Mouse (Mus musculus): ENCODE measurements around the gene Mrpl52. TPM values are rescaled to one million over a fixed set of nuclear protein-coding genes. Genes with fewer than 3 reads are reported as not detected.

The Mrpl52 gene
- polyA plus RNA-seq, 1 experiment from 2014 or later: 241 TPM

DNA sequence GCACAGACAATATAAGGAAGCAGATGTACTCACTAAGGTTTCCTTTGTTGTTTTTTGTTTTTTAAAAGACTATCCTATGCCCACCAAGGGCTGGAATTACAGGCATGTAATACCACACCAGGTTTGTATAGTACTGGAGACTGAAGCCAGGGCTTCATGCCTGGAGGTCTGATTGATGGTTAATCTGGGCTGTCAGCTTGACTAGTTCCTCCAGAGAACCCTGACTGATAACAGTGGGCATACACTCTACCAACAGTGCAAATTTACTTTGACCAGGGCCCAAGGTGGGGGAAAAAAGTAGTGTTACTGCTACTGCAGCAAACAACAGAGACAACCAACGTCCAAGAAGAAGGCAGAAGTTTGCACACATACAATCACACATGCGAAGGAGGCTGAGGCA is 44.8 kb downstream of the Mrpl52 start:
- Histone ChIP-seq H3K4me3 (ENCODE audit: low read depth, low read length) (no peak overlapping the region), H3K36me3 (ENCODE audit: control insufficient read depth, insufficient read depth, low read length) (peaks cover 47% of the 10 kb centered on the region), H3K27ac (replicated peaks; ENCODE audit: low read depth, low read length) (no peak overlapping the region), H3K4me2 (ENCODE audit: low read depth, low read length) (no peak overlapping the region), H3K27me3 (replicated peaks; ENCODE audit: control insufficient read depth, insufficient read depth, low read length) (no peaks in the 10 kb centered on the region), H3K9ac (ENCODE audit: low read depth, low read length) (no peak overlapping the region), H3K9me3 (ENCODE audit: control insufficient read depth, low read length) (no peaks in the 10 kb centered on the region), H3K4me1 (ENCODE audit: control insufficient read depth, insufficient read depth, low read length) (peaks cover 9% of the 10 kb centered on the region)
- ATAC-seq (ENCODE audit: low read depth) (no peak), DNase-seq (ENCODE audit: low spot score) (no peak)
- 90% methylated on average over 2 of the region's 2 CpGs for WGBS

DNA sequence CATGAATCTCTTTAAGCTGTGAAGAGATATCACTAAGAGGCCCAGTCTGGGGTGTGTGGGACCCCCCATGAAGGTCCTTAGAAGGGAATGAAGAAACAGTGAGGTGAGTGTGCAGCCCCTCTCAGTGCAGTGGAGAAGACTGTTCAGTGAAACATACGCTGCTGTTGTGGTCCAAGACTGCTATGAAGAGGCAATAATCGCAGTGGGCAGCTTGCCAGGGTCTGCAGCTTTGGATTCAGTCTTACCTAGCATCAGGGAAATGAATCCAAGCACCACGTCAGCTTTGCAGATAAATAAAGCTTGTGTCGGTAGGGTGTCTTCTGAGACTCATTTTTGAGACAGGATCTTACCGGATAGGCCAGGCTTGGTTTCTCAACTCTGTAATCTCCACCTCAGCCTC is 46.0 kb downstream of the Mrpl52 start:
- H3K9me3 ChIP-seq (ENCODE audit: control insufficient read depth, low read length): no peaks in the 10 kb centered on the region
- no peak overlapping the region for H3K4me3 ChIP-seq (ENCODE audit: low read depth, low read length)
- 0 out of 2 replicates have a peak, but pooled peaks cover 10% of the 10 kb centered on the region for H3K27me3 ChIP-seq (replicated peaks; ENCODE audit: control insufficient read depth, insufficient read depth, low read length)
- 58% methylated on average over 5 of the region's 5 CpGs for WGBS
- H3K36me3 ChIP-seq (ENCODE audit: control insufficient read depth, insufficient read depth, low read length): peaks cover 35% of the 10 kb centered on the region
- peak; percentile 84 for DNase-seq (ENCODE audit: low spot score)
- 0 out of 2 replicates have a peak overlapping the region, but pooled peaks have one; percentile 21 for H3K27ac ChIP-seq (replicated peaks; ENCODE audit: low read depth, low read length)
- H3K4me2 ChIP-seq (ENCODE audit: low read depth, low read length): no peak overlapping the region
- H3K9ac ChIP-seq (ENCODE audit: low read depth, low read length): peak overlapping the region; percentile 8; the same call in 1 of the 2 replicates
- H3K4me1 ChIP-seq (ENCODE audit: control insufficient read depth, insufficient read depth, low read length): peaks cover 17% of the 10 kb centered on the region
- ATAC-seq (ENCODE audit: low read depth): 0 out of 2 replicates have a peak, but pooled peaks have one; percentile 14

DNA sequence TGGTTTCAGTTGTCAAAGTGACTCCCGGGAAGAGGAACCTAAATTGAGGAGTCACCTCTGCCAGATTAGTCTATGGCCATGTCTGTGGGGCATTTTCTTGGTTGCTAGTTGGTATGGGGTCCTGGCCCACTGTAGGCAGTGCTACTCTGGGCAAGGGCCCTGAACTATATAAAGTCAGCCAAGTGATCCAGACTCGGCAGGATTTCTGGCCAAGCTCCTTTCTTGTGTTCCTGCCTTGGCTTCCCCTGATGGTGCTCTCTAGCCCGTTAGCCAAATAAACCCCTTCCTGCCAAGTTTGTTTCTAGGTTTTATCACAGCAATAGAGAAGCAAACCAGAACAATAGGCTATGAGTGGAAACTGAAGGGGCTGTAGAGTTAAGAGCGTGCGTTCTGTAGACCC is 48.0 kb downstream of the Mrpl52 start:
- H3K27me3 ChIP-seq (replicated peaks; ENCODE audit: control insufficient read depth, insufficient read depth, low read length): peaks cover 27% of the 10 kb centered on the region
- H3K27ac ChIP-seq (replicated peaks; ENCODE audit: low read depth, low read length): no peak overlapping the region
- 87% methylated on average over 5 of the region's 5 CpGs for whole genome bisulfite sequencing
- no peaks in the 10 kb centered on the region for H3K9me3 ChIP-seq (ENCODE audit: control insufficient read depth, low read length)
- H3K4me2 ChIP-seq (ENCODE audit: low read depth, low read length): no peak overlapping the region
- ATAC-seq (ENCODE audit: low read depth) (no peak), DNase-seq (ENCODE audit: low spot score) (no peak)
- peaks cover 21% of the 10 kb centered on the region for H3K4me1 ChIP-seq (ENCODE audit: control insufficient read depth, insufficient read depth, low read length)
- peaks cover 15% of the 10 kb centered on the region; the same call in 1 of the 2 replicates for H3K36me3 ChIP-seq (ENCODE audit: control insufficient read depth, insufficient read depth, low read length)
- no peak overlapping the region for H3K4me3 ChIP-seq (ENCODE audit: low read depth, low read length)
- no peak overlapping the region for H3K9ac ChIP-seq (ENCODE audit: low read depth, low read length)

DNA sequence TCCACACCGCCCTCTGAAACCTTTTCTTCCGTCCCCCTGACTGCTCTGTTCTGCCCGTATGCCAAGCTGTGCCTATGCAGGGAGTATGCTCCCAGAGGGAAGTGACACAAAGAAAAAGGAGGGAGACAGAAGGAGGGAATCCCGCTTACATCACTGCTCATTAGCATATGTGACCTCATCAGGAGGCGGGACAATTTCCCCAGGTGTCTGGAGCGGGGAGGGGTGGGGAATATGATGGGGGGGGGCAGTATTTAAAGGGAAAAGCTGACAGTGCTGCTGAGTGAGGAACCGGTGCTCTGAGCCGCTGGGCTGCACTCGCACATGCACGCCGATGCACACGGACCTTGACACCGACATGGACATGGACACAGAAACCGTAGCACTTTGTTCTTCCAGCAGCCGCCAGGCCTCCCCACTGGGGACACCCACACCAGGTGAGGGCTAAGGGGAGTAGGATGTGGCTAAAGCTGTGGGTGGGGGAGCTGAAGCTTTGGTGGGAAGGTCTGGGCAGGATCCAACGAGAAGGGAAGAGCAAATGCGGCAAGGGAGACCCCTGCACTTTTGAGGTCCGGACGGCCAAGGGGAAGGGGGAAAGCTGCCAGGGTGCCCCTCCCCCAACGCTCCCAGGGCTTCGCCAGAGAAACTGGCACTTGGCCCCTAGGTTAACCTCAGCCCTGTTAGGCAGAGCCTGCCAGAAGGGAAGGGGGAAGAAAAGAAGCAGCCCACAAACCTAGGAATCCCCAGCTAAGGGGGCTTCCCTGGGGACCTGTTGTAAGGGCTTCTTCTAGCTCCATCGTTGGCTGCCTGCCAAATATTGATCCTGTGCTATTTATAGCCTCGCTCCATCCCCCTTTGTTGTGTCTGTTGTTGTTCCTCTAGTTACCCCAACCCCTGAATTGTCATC is 49.5 kb downstream of the Mrpl52 start, which contains the start of gene Rem2:
TSS of gene Rem2 (plus strand) at position 160 of the 904 bp plus-strand sequence.
- Histone ChIP-seq H3K27ac (replicated peaks; ENCODE audit: low read depth, low read length) (no peak within 1 kb of the TSS; the same call in 1 of the 2 replicates), H3K4me2 (ENCODE audit: low read depth, low read length) (peak within 1 kb of the TSS; percentile 88), H3K27me3 (replicated peaks; ENCODE audit: control insufficient read depth, insufficient read depth, low read length) (peaks cover 27% of the 10 kb centered on the region), H3K9ac (ENCODE audit: low read depth, low read length) (peak within 1 kb of the TSS; percentile 65), H3K4me3 (ENCODE audit: low read depth, low read length) (peak within 1 kb of the TSS; percentile 46), H3K36me3 (ENCODE audit: control insufficient read depth, insufficient read depth, low read length) (0 out of 2 replicates have a peak, but pooled peaks cover 5% of the 10 kb centered on the region), H3K4me1 (ENCODE audit: control insufficient read depth, insufficient read depth, low read length) (peaks cover 21% of the 10 kb centered on the region), H3K9me3 (ENCODE audit: control insufficient read depth, low read length) (no peaks in the 10 kb centered on the region)
- DNase-seq (ENCODE audit: low spot score) (peak; percentile 85), ATAC-seq (ENCODE audit: low read depth) (peak; percentile 77)
- WGBS: under 1% methylated on average over 23 of the region's 23 CpGs

DNA sequence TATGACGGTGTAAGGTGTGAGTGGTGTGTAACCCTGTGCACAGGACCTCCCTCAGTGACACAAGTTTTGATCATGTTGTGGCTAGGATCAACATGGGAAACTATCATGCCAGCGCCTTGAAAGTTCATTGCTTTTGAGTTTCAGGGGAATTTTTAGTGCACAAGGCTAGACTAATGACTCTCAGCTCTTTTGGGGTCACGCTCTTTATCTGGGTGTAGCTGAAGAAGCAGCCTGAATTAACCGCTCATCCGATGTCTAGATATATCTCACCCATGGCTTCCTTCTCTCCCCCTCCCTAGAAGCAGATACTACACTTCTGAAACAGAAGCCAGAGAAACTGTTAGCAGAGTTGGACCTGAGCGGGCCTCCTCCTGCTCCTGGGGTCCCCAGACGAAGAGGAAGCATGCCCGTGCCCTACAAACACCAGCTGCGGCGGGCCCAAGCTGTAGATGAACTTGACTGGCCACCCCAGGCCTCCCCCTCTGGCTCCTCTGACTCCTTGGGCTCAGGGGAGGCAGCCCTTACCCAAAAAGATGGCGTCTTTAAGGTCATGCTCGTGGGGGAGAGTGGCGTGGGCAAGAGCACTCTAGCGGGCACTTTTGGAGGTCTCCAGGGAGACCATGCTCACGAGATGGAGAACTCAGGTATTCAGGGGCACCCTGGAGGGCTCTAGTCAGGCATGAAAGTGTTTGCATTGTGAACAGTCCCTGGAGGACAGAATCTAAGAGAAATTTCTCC is 50.6 kb downstream of the Mrpl52 start:
- 73% methylated on average over 15 of the region's 15 CpGs for WGBS
- Histone ChIP-seq H3K9me3 (ENCODE audit: control insufficient read depth, low read length) (no peaks in the 10 kb centered on the region), H3K4me1 (ENCODE audit: control insufficient read depth, insufficient read depth, low read length) (peaks cover 21% of the 10 kb centered on the region), H3K4me2 (ENCODE audit: low read depth, low read length) (no peak overlapping the region; the same call in 1 of the 2 replicates), H3K27me3 (replicated peaks; ENCODE audit: control insufficient read depth, insufficient read depth, low read length) (peaks cover 27% of the 10 kb centered on the region), H3K4me3 (ENCODE audit: low read depth, low read length) (no peak overlapping the region), H3K9ac (ENCODE audit: low read depth, low read length) (no peak overlapping the region), H3K27ac (replicated peaks; ENCODE audit: low read depth, low read length) (no peak overlapping the region), H3K36me3 (ENCODE audit: control insufficient read depth, insufficient read depth, low read length) (no peaks in the 10 kb centered on the region)
- no peak for DNase-seq (ENCODE audit: low spot score)
- no peak for ATAC-seq (ENCODE audit: low read depth)

Other genes starting within 250 kb of the Mrpl52 start
- 400 and 436 TPM in 2 replicates for gene Dad1, start 172.8 kb upstream of the Mrpl52 start, polyA plus RNA-seq (2014; fragmentation: Nextera tagmentation; extraction: Ambion mirVana)
- 59.0 and 63.5 TPM in 2 replicates for gene Abhd4, start 172.7 kb upstream of the Mrpl52 start, polyA plus RNA-seq (2014; fragmentation: Nextera tagmentation; extraction: Ambion mirVana)
- gene Olfr49, start 142.0 kb upstream of the Mrpl52 start, polyA plus RNA-seq (2014; fragmentation: Nextera tagmentation; extraction: Ambion mirVana): 0.04 TPM in 1 of 2 replicates, not detected in the other
- 47.0 and 48.6 TPM in 2 replicates for gene Oxa1l, start 66.1 kb upstream of the Mrpl52 start, polyA plus RNA-seq (2014; fragmentation: Nextera tagmentation; extraction: Ambion mirVana)
- 6.3 and 7.7 TPM in 2 replicates for gene Slc7a7, start 9.1 kb upstream of the Mrpl52 start, polyA plus RNA-seq (2014; fragmentation: Nextera tagmentation; extraction: Ambion mirVana)
- 235 and 254 TPM in 2 replicates for gene Mmp14, start 4.7 kb downstream of the Mrpl52 start, polyA plus RNA-seq (2014; fragmentation: Nextera tagmentation; extraction: Ambion mirVana)
- gene Lrp10, start 37.2 kb downstream of the Mrpl52 start, polyA plus RNA-seq (2014; fragmentation: Nextera tagmentation; extraction: Ambion mirVana): 41.0 and 43.4 TPM in 2 replicates
- gene Rem2, start 49.2 kb downstream of the Mrpl52 start, polyA plus RNA-seq (2014; fragmentation: Nextera tagmentation; extraction: Ambion mirVana): 1.7 and 2.1 TPM in 2 replicates
- 65.3 and 75.7 TPM in 2 replicates for gene Prmt5, start 90.6 kb downstream of the Mrpl52 start, polyA plus RNA-seq (2014; fragmentation: Nextera tagmentation; extraction: Ambion mirVana)
- gene Haus4, start 127.7 kb downstream of the Mrpl52 start, polyA plus RNA-seq (2014; fragmentation: Nextera tagmentation; extraction: Ambion mirVana): 40.4 and 44.3 TPM in 2 replicates
- gene Ajuba, start 150.6 kb downstream of the Mrpl52 start, polyA plus RNA-seq (2014; fragmentation: Nextera tagmentation; extraction: Ambion mirVana): 10.7 and 11.7 TPM in 2 replicates
- 4.8 and 5.8 TPM in 2 replicates for gene 4931414P19Rik, start 179.1 kb downstream of the Mrpl52 start, polyA plus RNA-seq (2014; fragmentation: Nextera tagmentation; extraction: Ambion mirVana)
- 332 and 335 TPM in 2 replicates for gene Psmb5, start 191.1 kb downstream of the Mrpl52 start, polyA plus RNA-seq (2014; fragmentation: Nextera tagmentation; extraction: Ambion mirVana)
- gene Psmb11, start 194.5 kb downstream of the Mrpl52 start, polyA plus RNA-seq (2014; fragmentation: Nextera tagmentation; extraction: Ambion mirVana): 0.16 TPM in 1 of 2 replicates, not detected in the other
- gene Gm17606, start 214.0 kb downstream of the Mrpl52 start, polyA plus RNA-seq (2014; fragmentation: Nextera tagmentation; extraction: Ambion mirVana): not detected in 2 replicates
- gene Cdh24, start 214.5 kb downstream of the Mrpl52 start, polyA plus RNA-seq (2014; fragmentation: Nextera tagmentation; extraction: Ambion mirVana): 3.9 and 4.5 TPM in 2 replicates